21 mouse cellular contexts compared by ENCODE assay signal in the genomic region with DNA sequence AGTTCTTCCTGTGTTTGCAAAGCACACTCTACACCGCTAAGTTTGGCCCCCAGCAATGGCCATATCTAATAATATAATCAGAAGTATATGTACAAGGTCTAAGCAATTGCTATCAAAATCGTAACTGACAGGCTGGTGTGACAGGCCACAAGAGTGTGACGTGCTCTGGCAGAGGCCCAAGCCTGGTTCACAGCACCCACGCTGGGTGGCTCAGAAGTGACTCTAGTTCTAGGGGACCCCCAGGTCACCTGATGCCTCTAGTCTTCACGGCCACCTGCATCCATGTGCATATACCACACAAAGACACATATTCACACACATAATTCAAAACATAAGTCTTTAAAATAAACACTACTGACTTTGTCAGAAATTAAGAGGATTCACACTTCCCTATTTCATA. TPM values are rescaled to one million over a fixed set of nuclear protein-coding genes. Genes with fewer than 3 reads are reported as not detected.
"Had no signal": no experiment of that assay in that cellular context is flagged by ENCODE, and none has a peak within 500 bp of the region (broad histone marks: within the 10 kb centered on the region; RNA-seq: fewer than 3 reads in every experiment).

No protein-coding gene starts in this region.

- H3K27ac ChIP-seq: intestine, embryonic 15.5 days; limb, embryonic 10.5 days; limb, embryonic 13.5 days; liver, embryonic 15.5 days; lung, embryonic 15.5 days; neural tube, embryonic 12.5 days; neural tube, embryonic 15.5 days had no signal

- H3K4me3 ChIP-seq: intestine, embryonic 15.5 days; limb, embryonic 13.5 days; liver, embryonic 12.5 days; liver, embryonic 15.5 days; lung, embryonic 15.5 days; megakaryocyte, embryonic 14.5 days; neural tube, embryonic 12.5 days; neural tube, embryonic 15.5 days had no signal

- H3K27me3 ChIP-seq: intestine, embryonic 15.5 days; limb, embryonic 13.5 days; liver, embryonic 15.5 days; lung, embryonic 15.5 days; megakaryocyte, embryonic 14.5 days; neural tube, embryonic 12.5 days; neural tube, embryonic 15.5 days had no signal

- H3K4me2 ChIP-seq: limb, embryonic 13.5 days; liver, embryonic 12.5 days; midbrain, embryonic 11.5 days; neural tube, embryonic 12.5 days had no signal

- DNase-seq: kidney, adult 11 months; kidney, postnatal 14 days; liver; lung, adult 18-20 months; lung, postnatal 10 days; lung, postnatal 36 days; midbrain, embryonic 14.5 days; right cerebral cortex, adult 18-20 months; right cerebral cortex, postnatal 14 days; right cerebral cortex, postnatal 4 days; thymus, postnatal 36 days had no signal

- ATAC-seq: intestine, embryonic 15.5 days; liver, embryonic 12.5 days had no signal

- H3K9me3 ChIP-seq: intestine, embryonic 15.5 days; limb, embryonic 10.5 days; limb, embryonic 13.5 days; liver, embryonic 12.5 days; liver, embryonic 15.5 days; lung, embryonic 15.5 days; megakaryocyte, embryonic 14.5 days; neural tube, embryonic 12.5 days; neural tube, embryonic 15.5 days had no signal

- H3K9ac ChIP-seq: intestine, embryonic 15.5 days; limb, embryonic 13.5 days; liver, embryonic 12.5 days; liver, embryonic 15.5 days; lung, embryonic 15.5 days; neural tube, embryonic 12.5 days; neural tube, embryonic 15.5 days had no signal

- H3K4me1 ChIP-seq: intestine, embryonic 15.5 days; neural tube, embryonic 12.5 days had no signal

- H3K36me3 ChIP-seq: intestine, embryonic 15.5 days; neural tube, embryonic 12.5 days had no signal

RNA-seq across cellular contexts. Expression of a gene that starts 0.9 kb away (rescaled TPM):
- polyA plus RNA-seq: liver, embryonic 15.5 days had no signal
